Mouse (Mus musculus): ENCODE measurements at regions not wholly inside any gene's neighbourhood (a gene's known extent, or its start where the extent isn't known, plus 50 kb on each side); places are given as distances from the start of the nearest gene placed in this dataset.

- peak; percentile 95 to 96 for ATAC-seq (replicated peaks in 1 of 2; ENCODE audit: insufficient read depth in 1 of 2, low FRiP score in 2 of 2, low TSS enrichment in 1 of 2, low read depth in 1 of 2, poor library complexity in 2 of 2, severe bottlenecking in 2 of 2)
Measured at GRCm38 (mm10) chr1:155006539-155007486, 92.6 kb downstream of the Ier5 start.

GRCm38 (mm10) chr1:155006099-155006498 is 93.3 kb downstream of the Ier5 start:
- no peak for ATAC-seq (replicated peaks in 1 of 2; ENCODE audit: insufficient read depth in 1 of 2, low FRiP score in 2 of 2, low TSS enrichment in 1 of 2, low read depth in 1 of 2, poor library complexity in 2 of 2, severe bottlenecking in 2 of 2)

- no peak for ATAC-seq (replicated peaks in 1 of 2; ENCODE audit: insufficient read depth in 1 of 2, low FRiP score in 2 of 2, low TSS enrichment in 1 of 2, low read depth in 1 of 2, poor library complexity in 2 of 2, severe bottlenecking in 2 of 2)
Measured at GRCm38 (mm10) chr1:155000301-155000700, 99.1 kb downstream of the Ier5 start.

- ATAC-seq (replicated peaks in 1 of 2; ENCODE audit: insufficient read depth in 1 of 2, low FRiP score in 2 of 2, low TSS enrichment in 1 of 2, low read depth in 1 of 2, poor library complexity in 2 of 2, severe bottlenecking in 2 of 2) = no peak
Measured at GRCm38 (mm10) chr1:154999501-155000131, 99.8 kb downstream of the Ier5 start.

- 0 out of 4 replicates have a peak, but pooled peaks of 1 of the 2 experiments have one; percentile 4 for ATAC-seq (replicated peaks in 1 of 2; ENCODE audit: insufficient read depth in 1 of 2, low FRiP score in 2 of 2, low TSS enrichment in 1 of 2, low read depth in 1 of 2, poor library complexity in 2 of 2, severe bottlenecking in 2 of 2)
Measured at GRCm38 (mm10) chr1:154995778-154996390, 103.6 kb downstream of the Ier5 start.

GRCm38 (mm10) chr1:154993927-154994856 is 105.2 kb downstream of the Ier5 start:
- no peak for ATAC-seq (replicated peaks in 1 of 2; ENCODE audit: insufficient read depth in 1 of 2, low FRiP score in 2 of 2, low TSS enrichment in 1 of 2, low read depth in 1 of 2, poor library complexity in 2 of 2, severe bottlenecking in 2 of 2)

GRCm38 (mm10) chr1:154983325-154983724 is 99.0 kb upstream of the Cacna1e start:
- ATAC-seq (replicated peaks in 1 of 2; ENCODE audit: insufficient read depth in 1 of 2, low FRiP score in 2 of 2, low TSS enrichment in 1 of 2, low read depth in 1 of 2, poor library complexity in 2 of 2, severe bottlenecking in 2 of 2) = no peak

- no peak for ATAC-seq (replicated peaks in 1 of 2; ENCODE audit: insufficient read depth in 1 of 2, low FRiP score in 2 of 2, low TSS enrichment in 1 of 2, low read depth in 1 of 2, poor library complexity in 2 of 2, severe bottlenecking in 2 of 2)
Measured at GRCm38 (mm10) chr1:154982836-154983235, 98.5 kb upstream of the Cacna1e start.

- no peak for ATAC-seq (replicated peaks in 1 of 2; ENCODE audit: insufficient read depth in 1 of 2, low FRiP score in 2 of 2, low TSS enrichment in 1 of 2, low read depth in 1 of 2, poor library complexity in 2 of 2, severe bottlenecking in 2 of 2)
Measured at GRCm38 (mm10) chr1:154981687-154982086, 97.4 kb upstream of the Cacna1e start.

- ATAC-seq (replicated peaks in 1 of 2; ENCODE audit: insufficient read depth in 1 of 2, low FRiP score in 2 of 2, low TSS enrichment in 1 of 2, low read depth in 1 of 2, poor library complexity in 2 of 2, severe bottlenecking in 2 of 2) = no peak; a peak in 1 of 4 replicates
Measured at GRCm38 (mm10) chr1:154975732-154976131, 91.4 kb upstream of the Cacna1e start.

- ATAC-seq (replicated peaks in 1 of 2; ENCODE audit: insufficient read depth in 1 of 2, low FRiP score in 2 of 2, low TSS enrichment in 1 of 2, low read depth in 1 of 2, poor library complexity in 2 of 2, severe bottlenecking in 2 of 2) = no peak
Measured at GRCm38 (mm10) chr1:154961271-154961670, 77.0 kb upstream of the Cacna1e start.

GRCm38 (mm10) chr1:154956625-154957031 is 72.3 kb upstream of the Cacna1e start:
- no peak for ATAC-seq (replicated peaks in 1 of 2; ENCODE audit: insufficient read depth in 1 of 2, low FRiP score in 2 of 2, low TSS enrichment in 1 of 2, low read depth in 1 of 2, poor library complexity in 2 of 2, severe bottlenecking in 2 of 2)

GRCm38 (mm10) chr1:154952679-154953078 is 68.4 kb upstream of the Cacna1e start:
- ATAC-seq (replicated peaks in 1 of 2; ENCODE audit: insufficient read depth in 1 of 2, low FRiP score in 2 of 2, low TSS enrichment in 1 of 2, low read depth in 1 of 2, poor library complexity in 2 of 2, severe bottlenecking in 2 of 2) = no peak

Measured in hematopoietic stem cell, adult 5-6 weeks (primary cell).